Mouse (Mus musculus) erythroblast, embryonic 14.5 days (primary cell): ENCODE measurements around the gene March9. TPM values are rescaled to one million over a fixed set of nuclear protein-coding genes. Genes with fewer than 3 reads are reported as not detected.
"Not testable (repeated sequence)": the region's sequence is repeated elsewhere in the genome, so short reads cannot be mapped to it uniquely, and the experiment has no call there.

Experiments
- H3K27me3 ChIP-seq: 2 replicates; pipeline ENCODE4 v1.6.1; 2012; ENCODE audit warnings: inconsistent platforms; ENCODE audit not compliant: control insufficient read depth
- H3K36me3 ChIP-seq: 2 replicates; pipeline ENCODE4 v1.6.1; 2012; ENCODE audit warnings: mild to moderate bottlenecking, inconsistent platforms; ENCODE audit not compliant: control insufficient read depth
- H3K4me1 ChIP-seq: 2 replicates; pipeline ENCODE4 v1.6.1; 2012; ENCODE audit warnings: inconsistent platforms; ENCODE audit not compliant: control insufficient read depth
- H3K4me3 ChIP-seq: replicated peaks from 2 replicates; pipeline ENCODE3; 2012; ENCODE audit warnings: moderate library complexity, mild to moderate bottlenecking, inconsistent platforms
- H3K9me3 ChIP-seq: 2 replicates; pipeline ENCODE4 v1.6.1; 2012; ENCODE audit warnings: low read length, inconsistent platforms, mixed read lengths; ENCODE audit not compliant: control insufficient read depth
- GATA1 ChIP-seq: IDR thresholded peaks from 2 replicates; pipeline ENCODE4 v1.6.1; 2012; ENCODE audit warnings: low read length, inconsistent platforms, mixed read lengths
- TAL1 ChIP-seq: IDR thresholded peaks from 3 replicates; pipeline ENCODE4 v1.6.1; 2012; ENCODE audit warnings: low read length, inconsistent platforms, mixed read lengths
- polyA plus RNA-seq: library from polyadenylated mRNA; stranded (reverse); fragments of >175 nt; gene quantifications from 2 replicates; pipeline ENCODE4 v1.2.3, GENCODE M21; 2012

The March9 gene
- polyA plus RNA-seq, 1 experiment: not detected

GRCm38 (mm10) chr10:127075651-127076050 lies 15.7 kb upstream of the March9 start:
- no peaks in the 10 kb centered on the region for H3K36me3 ChIP-seq
- no peak for TF ChIP-seq GATA1
- no peak for TF ChIP-seq TAL1
- peaks cover 6% of the 10 kb centered on the region; the same call in 1 of the 2 replicates for H3K9me3 ChIP-seq
- peaks cover 38% of the 10 kb centered on the region for H3K4me1 ChIP-seq
- H3K27me3 ChIP-seq: peaks cover 58% of the 10 kb centered on the region
- H3K4me3 ChIP-seq: peak overlapping the region; percentile 26

DNA sequence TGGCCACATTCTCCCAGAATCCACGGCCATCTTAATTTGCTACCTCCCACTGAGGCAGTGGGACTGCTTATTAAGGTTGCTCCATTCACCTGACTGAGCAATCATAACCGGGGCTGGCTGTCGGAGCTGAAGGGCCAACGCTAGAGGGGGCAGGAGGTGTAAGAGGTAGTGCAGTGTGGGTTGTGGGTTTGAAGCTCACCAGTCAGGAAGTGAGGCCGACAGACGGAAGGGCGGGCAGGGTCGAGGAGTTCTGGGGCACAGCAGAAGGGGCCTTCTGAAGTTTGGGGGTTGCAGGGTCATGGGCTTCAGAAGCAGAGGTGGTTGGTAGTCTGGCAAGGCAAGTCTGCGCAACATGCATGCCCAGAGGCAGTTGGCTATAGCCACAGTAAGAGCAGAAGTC lies 15.1 kb upstream of the March9 start, which contains the start of gene Agap2:
Gene Agap2 (plus strand): TSS at position 205 of the 400 bp plus-strand sequence.
- H3K27me3 ChIP-seq: peaks cover 52% of the 10 kb centered on the region
- peaks cover 42% of the 10 kb centered on the region for H3K4me1 ChIP-seq
- TF ChIP-seq GATA1: no peak
- no peak for TF ChIP-seq TAL1
- H3K9me3 ChIP-seq: peaks cover under 1% of the 10 kb centered on the region; the same call in 1 of the 2 replicates
- H3K36me3 ChIP-seq: no peaks in the 10 kb centered on the region
- peak within 1 kb of the TSS; percentile 26 for H3K4me3 ChIP-seq

DNA sequence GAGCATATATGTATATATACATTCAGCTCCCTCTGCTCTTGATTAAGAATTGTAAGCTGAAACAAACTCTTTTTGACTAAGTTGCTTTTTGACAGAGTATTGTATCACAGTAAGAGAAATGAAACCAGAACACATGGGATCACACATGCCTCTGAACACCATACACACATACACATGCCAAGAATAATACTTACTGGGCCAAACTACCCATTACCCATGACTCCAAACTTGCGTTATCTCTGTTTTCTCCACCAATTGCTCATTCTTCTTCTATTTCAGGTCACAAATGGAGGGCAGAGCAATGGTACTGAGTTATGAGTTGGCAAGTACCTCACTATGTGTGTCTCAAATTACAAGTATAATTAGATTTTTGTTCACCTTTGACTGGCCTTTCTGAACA lies 14.0 kb upstream of the March9 start:
- no peaks in the 10 kb centered on the region for H3K9me3 ChIP-seq
- H3K4me3 ChIP-seq: no peak overlapping the region
- H3K36me3 ChIP-seq: peaks cover under 1% of the 10 kb centered on the region; the same call in 1 of the 2 replicates
- TF ChIP-seq TAL1 (no peak), GATA1 (no peak)
- peaks cover 50% of the 10 kb centered on the region for H3K4me1 ChIP-seq
- peaks cover 41% of the 10 kb centered on the region for H3K27me3 ChIP-seq

- H3K36me3 ChIP-seq: peaks cover 10% of the 10 kb centered on the region
- H3K4me3 ChIP-seq, H3K9me3 ChIP-seq: not testable (repeated sequence)
- H3K4me1 ChIP-seq: peaks cover 55% of the 10 kb centered on the region
- peaks cover 31% of the 10 kb centered on the region for H3K27me3 ChIP-seq
Observed at GRCm38 (mm10) chr10:127072969-127073368, 13.0 kb upstream of the March9 start.

DNA sequence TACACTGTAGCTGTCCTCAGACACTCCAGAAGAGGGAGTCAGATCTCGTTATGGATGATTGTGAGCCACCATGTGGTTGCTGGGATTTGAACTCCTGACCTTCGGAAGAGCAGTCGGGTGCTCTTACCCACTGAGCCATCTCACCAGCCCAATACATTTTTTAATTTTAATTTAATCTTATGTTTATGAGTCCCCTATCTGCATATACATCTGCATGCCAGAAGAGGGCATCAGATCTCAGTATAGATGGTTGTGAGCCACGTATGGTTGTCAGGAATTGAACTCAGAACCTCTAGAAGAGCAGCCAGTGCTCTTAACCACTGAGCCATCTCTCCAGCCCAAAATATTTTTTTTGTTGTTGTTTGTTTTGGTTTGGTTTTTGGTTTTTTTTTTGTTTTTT lies 12.3 kb upstream of the March9 start:
- Histone ChIP-seq H3K27me3 (peaks cover 25% of the 10 kb centered on the region), H3K36me3 (peaks cover 17% of the 10 kb centered on the region), H3K4me1 (peaks cover 50% of the 10 kb centered on the region)
- H3K9me3 ChIP-seq, H3K4me3 ChIP-seq: not testable (repeated sequence)

GRCm38 (mm10) chr10:127071203-127071602 lies 11.2 kb upstream of the March9 start:
- H3K36me3 ChIP-seq: peaks cover 28% of the 10 kb centered on the region
- H3K9me3 ChIP-seq: no peaks in the 10 kb centered on the region
- peaks cover 49% of the 10 kb centered on the region for H3K4me1 ChIP-seq
- H3K4me3 ChIP-seq: peak overlapping the region; percentile 71
- TF ChIP-seq TAL1: no peak
- no peak for TF ChIP-seq GATA1
- peaks cover 15% of the 10 kb centered on the region for H3K27me3 ChIP-seq

DNA sequence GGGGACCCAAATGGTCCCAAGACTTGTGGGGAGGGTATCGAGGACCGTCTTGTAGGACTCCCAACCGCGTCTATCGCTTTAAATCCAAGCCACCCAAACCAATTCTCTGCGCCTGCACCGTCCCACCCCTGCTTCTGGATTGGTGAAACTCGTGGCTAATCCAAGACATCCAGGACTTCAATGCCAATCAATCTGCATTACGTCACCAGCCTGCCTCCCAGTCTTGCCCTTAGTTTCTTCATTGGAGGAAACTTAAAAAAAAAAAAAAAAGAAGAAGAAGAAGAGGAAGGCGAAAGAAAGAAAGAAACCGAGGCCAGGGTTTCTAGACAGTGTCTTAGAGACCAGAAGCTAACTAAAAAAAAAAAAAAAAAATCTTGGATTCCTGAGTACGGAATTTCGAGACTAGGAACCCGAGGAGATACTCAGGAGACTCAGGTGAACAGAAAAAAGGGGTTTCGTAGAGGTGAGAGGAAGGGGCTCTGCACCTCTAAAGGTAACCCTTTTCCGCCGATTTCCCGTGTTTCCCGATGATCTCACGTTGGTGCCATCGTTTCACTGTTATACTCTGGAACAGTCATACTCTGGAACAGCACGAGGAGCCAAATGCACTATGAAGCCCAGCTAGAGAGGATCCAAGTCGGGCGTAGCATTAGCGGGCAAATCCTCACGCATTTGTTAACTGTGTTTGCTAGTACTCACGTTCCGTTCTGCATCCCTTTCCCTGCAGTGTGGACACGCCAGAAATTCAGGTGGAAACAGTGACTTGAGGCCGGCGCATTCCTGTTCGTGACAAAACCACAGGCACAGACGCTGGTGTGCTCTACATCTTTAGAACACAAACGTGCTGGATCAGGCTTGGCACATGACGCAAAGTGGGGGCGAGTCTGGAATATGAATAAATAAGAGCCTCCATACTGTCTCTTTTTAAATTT lies 10.5 kb upstream of the March9 start, which contains the start of gene Tspan31:
Gene Tspan31 (minus strand): TSS at position 75 of the 932 bp plus-strand sequence.
- H3K27me3 ChIP-seq: peaks cover 8% of the 10 kb centered on the region
- H3K36me3 ChIP-seq: peaks cover 35% of the 10 kb centered on the region
- peak within 1 kb of the TSS; percentile 71 for H3K4me3 ChIP-seq
- TF ChIP-seq GATA1: no peak
- no peak for TF ChIP-seq TAL1
- no peaks in the 10 kb centered on the region for H3K9me3 ChIP-seq
- H3K4me1 ChIP-seq: peaks cover 47% of the 10 kb centered on the region

GRCm38 (mm10) chr10:127069281-127070189 lies 9.6 kb upstream of the March9 start:
- H3K27me3 ChIP-seq: no peaks in the 10 kb centered on the region
- no peak for TF ChIP-seq TAL1
- peak overlapping the region; percentile 71 for H3K4me3 ChIP-seq
- H3K4me1 ChIP-seq: peaks cover 52% of the 10 kb centered on the region
- H3K36me3 ChIP-seq: peaks cover 45% of the 10 kb centered on the region
- no peaks in the 10 kb centered on the region for H3K9me3 ChIP-seq
